Comparison of ENCODE assay signal across 7 mouse cellular contexts in genomic region chr13:97566071-97566470, GRCm38 (mm10).
DNase-seq lines count a peak whose midpoint lies in the region; ATAC-seq and TF ChIP-seq lines count a peak whose summit lies in the region.

No protein-coding gene starts in this region.

- H3K9ac ChIP-seq in forebrain, postnatal 0 days: no peak overlapping the region

- no peak overlapping the region for H3K4me2 ChIP-seq in forebrain, postnatal 0 days (ENCODE audit: low read depth)

- ATAC-seq in forebrain, postnatal 0 days: peak; percentile 48; the same call in 1 of the 2 replicates

- no peak overlapping the region for H3K4me3 ChIP-seq in forebrain, postnatal 0 days (ENCODE audit: low read depth, low read length)

- DNase-seq in left cerebral cortex, adult 18-20 months (ENCODE audit: low spot score in 2 of 2): peak; percentile 51 to 61
- no peak for DNase-seq in left cerebral cortex, adult 9 months (ENCODE audit: low spot score in 2 of 2)
- peak; percentile 66 for DNase-seq in brain, embryonic 14.5 days (ENCODE audit: low read depth)
- peak; percentile 63 for DNase-seq in forebrain, postnatal 0 days
- DNase-seq in layer of hippocampus, adult 9-11 months: peak; percentile 74
- no peak for DNase-seq in thymus, postnatal 14 days
- DNase-seq in urinary bladder, adult 2 months (ENCODE audit: low spot score): no peak

- H3K4me1 ChIP-seq in forebrain, postnatal 0 days (ENCODE audit: insufficient read depth): peaks cover 5% of the 10 kb centered on the region; the same call in 1 of the 2 replicates

- TF ChIP-seq CTCF in brain, embryonic 14.5 days (IDR thresholded peaks at IDR 0.05; ENCODE audit: borderline replicate concordance, extremely low read depth, insufficient read depth, insufficient read length): no peak
- no peak for TF ChIP-seq CTCF in forebrain, postnatal 0 days (IDR thresholded peaks at IDR 0.05; ENCODE audit: low read depth)

- no peak for TF ChIP-seq POLR2A in brain, embryonic 14.5 days (IDR thresholded peaks at IDR 0.05; ENCODE audit: borderline replicate concordance, extremely low read depth, insufficient read depth, insufficient read length, poor library complexity, severe bottlenecking)

- H3K27me3 ChIP-seq in forebrain, postnatal 0 days (ENCODE audit: insufficient read depth, low read length): no peaks in the 10 kb centered on the region

- no peaks in the 10 kb centered on the region for H3K9me3 ChIP-seq in forebrain, postnatal 0 days (ENCODE audit: low read length)

- H3K27ac ChIP-seq in forebrain, postnatal 0 days (ENCODE audit: low read depth, low read length): peak overlapping the region; percentile 36; the same call in 1 of the 2 replicates

- H3K36me3 ChIP-seq in forebrain, postnatal 0 days (ENCODE audit: insufficient read depth): no peaks in the 10 kb centered on the region

- 20% methylated on average over 7 of the region's 7 CpGs for WGBS in forebrain, postnatal 0 days

Comparison
In these comparisons a context has a peak if more than half of its experiments do, and no peak if none do; other contexts are left out.
1. DNase-seq: peak in left cerebral cortex, adult 18-20 months (2 of 2), brain, embryonic 14.5 days (single experiment), forebrain, postnatal 0 days (single experiment) and layer of hippocampus, adult 9-11 months (single experiment); none in left cerebral cortex, adult 9 months (0 of 2), thymus, postnatal 14 days (single experiment) and urinary bladder, adult 2 months (single experiment).